Mouse (Mus musculus): ENCODE results near the gene Ccdc51. TPM values are rescaled to one million over a fixed set of nuclear protein-coding genes. Genes with fewer than 3 reads are reported as not detected.

Gene Ccdc51
- polyA plus RNA-seq, 1 experiment from 2014 or later: 12.9 TPM

GRCm38 (mm10) chr9:109113331-109113730, 31.0 kb downstream of the Ccdc51 start:
- no peaks in the 10 kb centered on the region for H3K27me3 ChIP-seq (ENCODE audit: insufficient read depth, low read length)
- H3K4me2 ChIP-seq (ENCODE audit: low read length): no peak overlapping the region
- H3K4me3 ChIP-seq (replicated peaks; ENCODE audit: low read depth, low read length): no peak overlapping the region
- no peak for ATAC-seq (replicated peaks; ENCODE audit: low FRiP score, low read depth)
- no peaks in the 10 kb centered on the region for H3K9me3 ChIP-seq (replicated peaks; ENCODE audit: low read length)
- no peak overlapping the region for H3K9ac ChIP-seq (ENCODE audit: low read depth, low read length)
- no peak for TF ChIP-seq CTCF (IDR thresholded peaks at IDR 0.05; ENCODE audit: low read depth)
- no peak overlapping the region for H3K27ac ChIP-seq
- no peaks in the 10 kb centered on the region for H3K4me1 ChIP-seq (replicated peaks; ENCODE audit: insufficient read depth, low read length)
- DNase-seq (ENCODE audit: low spot score): no peak
- peaks cover 79% of the 10 kb centered on the region for H3K36me3 ChIP-seq (ENCODE audit: insufficient read depth, low read length)
- 90% methylated on average over 8 of the region's 8 CpGs for WGBS

GRCm38 (mm10) chr9:109114276-109114675, 32.0 kb downstream of the Ccdc51 start:
- DNase-seq (ENCODE audit: low spot score): no peak
- H3K36me3 ChIP-seq (ENCODE audit: insufficient read depth, low read length): peaks cover 79% of the 10 kb centered on the region
- no peak for ATAC-seq (replicated peaks; ENCODE audit: low FRiP score, low read depth)

GRCm38 (mm10) chr9:109114871-109115270, 32.6 kb downstream of the Ccdc51 start:
- Histone ChIP-seq H3K4me2 (ENCODE audit: low read length) (no peak overlapping the region), H3K4me1 (replicated peaks; ENCODE audit: insufficient read depth, low read length) (no peaks in the 10 kb centered on the region), H3K36me3 (ENCODE audit: insufficient read depth, low read length) (peaks cover 78% of the 10 kb centered on the region), H3K27ac (no peak overlapping the region), H3K9ac (ENCODE audit: low read depth, low read length) (no peak overlapping the region), H3K27me3 (ENCODE audit: insufficient read depth, low read length) (no peaks in the 10 kb centered on the region), H3K4me3 (replicated peaks; ENCODE audit: low read depth, low read length) (no peak overlapping the region), H3K9me3 (replicated peaks; ENCODE audit: low read length) (no peaks in the 10 kb centered on the region)
- 91% methylated on average over 7 of the region's 7 CpGs for WGBS
- TF ChIP-seq CTCF (IDR thresholded peaks at IDR 0.05; ENCODE audit: low read depth): no peak
- DNase-seq (ENCODE audit: low spot score) (no peak), ATAC-seq (replicated peaks; ENCODE audit: low FRiP score, low read depth) (no peak)

More at GRCm38 (mm10) chr9:109114276-109114675, 32.0 kb downstream of the Ccdc51 start:
- H3K4me1 ChIP-seq (replicated peaks; ENCODE audit: insufficient read depth, low read length): no peaks in the 10 kb centered on the region
- no peak overlapping the region for H3K4me2 ChIP-seq (ENCODE audit: low read length)
- no peak overlapping the region for H3K27ac ChIP-seq
- 97% methylated on average over 11 of the region's 11 CpGs for WGBS
- H3K27me3 ChIP-seq (ENCODE audit: insufficient read depth, low read length): no peaks in the 10 kb centered on the region
- TF ChIP-seq CTCF (IDR thresholded peaks at IDR 0.05; ENCODE audit: low read depth): no peak
- no peak overlapping the region for H3K4me3 ChIP-seq (replicated peaks; ENCODE audit: low read depth, low read length)
- H3K9ac ChIP-seq (ENCODE audit: low read depth, low read length): no peak overlapping the region
- no peaks in the 10 kb centered on the region for H3K9me3 ChIP-seq (replicated peaks; ENCODE audit: low read length)

- Histone ChIP-seq H3K9me3 (replicated peaks; ENCODE audit: low read length) (no peaks in the 10 kb centered on the region), H3K4me2 (ENCODE audit: low read length) (no peak overlapping the region), H3K9ac (ENCODE audit: low read depth, low read length) (no peak overlapping the region), H3K36me3 (ENCODE audit: insufficient read depth, low read length) (peaks cover 66% of the 10 kb centered on the region), H3K4me3 (replicated peaks; ENCODE audit: low read depth, low read length) (no peak overlapping the region), H3K27me3 (ENCODE audit: insufficient read depth, low read length) (no peaks in the 10 kb centered on the region), H3K27ac (no peak overlapping the region), H3K4me1 (replicated peaks; ENCODE audit: insufficient read depth, low read length) (no peaks in the 10 kb centered on the region)
- 93% methylated on average over 10 of the region's 10 CpGs for WGBS
- DNase-seq (ENCODE audit: low spot score) (no peak), ATAC-seq (replicated peaks; ENCODE audit: low FRiP score, low read depth) (no peak)
- no peak for TF ChIP-seq CTCF (IDR thresholded peaks at IDR 0.05; ENCODE audit: low read depth)
These were observed 33.9 kb downstream of the Ccdc51 start for GRCm38 (mm10) chr9:109116205-109116604.

GRCm38 (mm10) chr9:109118106-109118505, 35.8 kb downstream of the Ccdc51 start:
- H3K4me2 ChIP-seq (ENCODE audit: low read length): no peak overlapping the region
- H3K9me3 ChIP-seq (replicated peaks; ENCODE audit: low read length): no peaks in the 10 kb centered on the region
- no peak overlapping the region for H3K27ac ChIP-seq
- no peak overlapping the region for H3K9ac ChIP-seq (ENCODE audit: low read depth, low read length)
- H3K4me1 ChIP-seq (replicated peaks; ENCODE audit: insufficient read depth, low read length): no peaks in the 10 kb centered on the region
- 74% methylated on average over 4 of the region's 4 CpGs for WGBS
- ATAC-seq (replicated peaks; ENCODE audit: low FRiP score, low read depth) (no peak), DNase-seq (ENCODE audit: low spot score) (no peak)
- no peak overlapping the region for H3K4me3 ChIP-seq (replicated peaks; ENCODE audit: low read depth, low read length)
- TF ChIP-seq CTCF (IDR thresholded peaks at IDR 0.05; ENCODE audit: low read depth): no peak
- peaks cover 48% of the 10 kb centered on the region for H3K36me3 ChIP-seq (ENCODE audit: insufficient read depth, low read length)
- H3K27me3 ChIP-seq (ENCODE audit: insufficient read depth, low read length): no peaks in the 10 kb centered on the region

GRCm38 (mm10) chr9:109119571-109119970, 37.3 kb downstream of the Ccdc51 start:
- no peak for DNase-seq (ENCODE audit: low spot score)
- no peak overlapping the region for H3K27ac ChIP-seq
- no peak for ATAC-seq (replicated peaks; ENCODE audit: low FRiP score, low read depth)
- 85% methylated on average over 9 of the region's 9 CpGs for WGBS
- no peaks in the 10 kb centered on the region for H3K27me3 ChIP-seq (ENCODE audit: insufficient read depth, low read length)
- no peaks in the 10 kb centered on the region for H3K4me1 ChIP-seq (replicated peaks; ENCODE audit: insufficient read depth, low read length)
- no peak overlapping the region for H3K4me2 ChIP-seq (ENCODE audit: low read length)
- H3K36me3 ChIP-seq (ENCODE audit: insufficient read depth, low read length): peaks cover 34% of the 10 kb centered on the region
- no peak overlapping the region for H3K4me3 ChIP-seq (replicated peaks; ENCODE audit: low read depth, low read length)
- no peak for TF ChIP-seq CTCF (IDR thresholded peaks at IDR 0.05; ENCODE audit: low read depth)
- no peak overlapping the region for H3K9ac ChIP-seq (ENCODE audit: low read depth, low read length)
- H3K9me3 ChIP-seq (replicated peaks; ENCODE audit: low read length): no peaks in the 10 kb centered on the region

GRCm38 (mm10) chr9:109120956-109121355, 38.7 kb downstream of the Ccdc51 start:
- H3K9me3 ChIP-seq (replicated peaks; ENCODE audit: low read length): no peaks in the 10 kb centered on the region
- DNase-seq (ENCODE audit: low spot score): no peak
- H3K4me3 ChIP-seq (replicated peaks; ENCODE audit: low read depth, low read length): no peak overlapping the region
- TF ChIP-seq CTCF (IDR thresholded peaks at IDR 0.05; ENCODE audit: low read depth): no peak
- peaks cover 20% of the 10 kb centered on the region; the same call in 1 of the 2 replicates for H3K36me3 ChIP-seq (ENCODE audit: insufficient read depth, low read length)
- H3K27ac ChIP-seq: no peak overlapping the region
- H3K27me3 ChIP-seq (ENCODE audit: insufficient read depth, low read length): no peaks in the 10 kb centered on the region
- WGBS: 87% methylated on average over 6 of the region's 6 CpGs
- no peak overlapping the region for H3K9ac ChIP-seq (ENCODE audit: low read depth, low read length)
- no peak for ATAC-seq (replicated peaks; ENCODE audit: low FRiP score, low read depth)
- H3K4me2 ChIP-seq (ENCODE audit: low read length): no peak overlapping the region
- no peaks in the 10 kb centered on the region for H3K4me1 ChIP-seq (replicated peaks; ENCODE audit: insufficient read depth, low read length)

Measured in kidney, postnatal 0 days (tissue).